Mouse (Mus musculus) MEL (cell line): ENCODE measurements at regions not wholly inside any gene's neighbourhood (a gene's known extent, or its start where the extent isn't known, plus 50 kb on each side); places are given as distances from the start of the nearest gene placed in this dataset.

Experiments
- CTCF ChIP-seq, 3 experiments: IDR thresholded peaks in 2 of 3; conservative IDR thresholded peaks in 1 of 3; 2 replicates each; pipeline ENCODE4 v1.5.1; 2011 to 2012; ENCODE audit warnings: low read length in 3 of 3, low read depth in 2 of 3, mild to moderate bottlenecking in 2 of 3, improper control_type of control experiment in 1 of 3, inconsistent platforms in 1 of 3, mixed read lengths in 1 of 3, moderate library complexity in 1 of 3; ENCODE audit not compliant: control insufficient read depth in 1 of 3, insufficient read depth in 1 of 3, poor library complexity in 1 of 3, severe bottlenecking in 1 of 3
- EP300 ChIP-seq, 2 experiments: IDR thresholded peaks; 2 replicates each; pipeline ENCODE4 v1.6.1; 2011; ENCODE audit warnings: improper control_type of control experiment in 2 of 2, low read length in 2 of 2, low read depth in 1 of 2, mild to moderate bottlenecking in 1 of 2
- GABPA ChIP-seq: IDR thresholded peaks from 2 replicates; pipeline ENCODE4 v1.6.1; 2012; ENCODE audit warnings: low read depth, mild to moderate bottlenecking, inconsistent platforms, low read length, improper control_type of control experiment, moderate library complexity
- JUND ChIP-seq: IDR thresholded peaks from 2 replicates; pipeline ENCODE4 v1.6.1; 2011; ENCODE audit warnings: low read depth, mild to moderate bottlenecking, improper control_type of control experiment, low read length
- POLR2A ChIP-seq, 2 experiments: IDR thresholded peaks; 2 replicates each; pipeline ENCODE4 v1.6.1; 2011 to 2012; ENCODE audit warnings: low read length in 2 of 2, mild to moderate bottlenecking in 2 of 2, control low read depth in 1 of 2, improper control_type of control experiment in 1 of 2, low read depth in 1 of 2, moderate library complexity in 1 of 2; ENCODE audit not compliant: control insufficient read depth in 1 of 2, insufficient read depth in 1 of 2, poor library complexity in 1 of 2
- TCF12 ChIP-seq: IDR thresholded peaks from 2 replicates; pipeline ENCODE4 v1.6.1; 2014; ENCODE audit warnings: low read depth, mild to moderate bottlenecking, inconsistent platforms, low read length, improper control_type of control experiment, moderate library complexity
- ZC3H11A ChIP-seq: IDR thresholded peaks from 2 replicates; pipeline ENCODE4 v1.6.1; 2012; ENCODE audit warnings: low read depth, mild to moderate bottlenecking, inconsistent platforms, low read length, improper control_type of control experiment
- ZKSCAN1 ChIP-seq: IDR thresholded peaks from 2 replicates; pipeline ENCODE4 v1.6.1; 2012; ENCODE audit warnings: low read depth, mild to moderate bottlenecking, inconsistent platforms, low read length, improper control_type of control experiment, moderate library complexity
- ZMIZ1 ChIP-seq: IDR thresholded peaks from 2 replicates; pipeline ENCODE4 v1.6.1; 2012; ENCODE audit warnings: low read depth, mild to moderate bottlenecking, inconsistent platforms, low read length, improper control_type of control experiment, moderate library complexity

- TF ChIP-seq CTCF (IDR thresholded peaks at IDR 0.05 in 2 of 3, conservative IDR thresholded peaks at IDR 0.05 in 1 of 3; ENCODE audit: control insufficient read depth in 1 of 3, insufficient read depth in 1 of 3, low read depth in 2 of 3, low read length in 3 of 3, poor library complexity in 1 of 3, severe bottlenecking in 1 of 3) (no peak), ZMIZ1 (no peak), POLR2A (IDR thresholded peaks at IDR 0.05; ENCODE audit: control insufficient read depth in 1 of 2, insufficient read depth in 1 of 2, low read depth in 1 of 2, low read length in 2 of 2, poor library complexity in 1 of 2) (no peak), JUND (no peak), EP300 (IDR thresholded peaks at IDR 0.05; ENCODE audit: low read depth in 1 of 2, low read length in 2 of 2) (no peak), GABPA (no peak), ZC3H11A (no peak), TCF12 (no peak), ZKSCAN1 (no peak)
These were observed 449.0 kb upstream of the Fam92a start for GRCm38 (mm10) chr4:12620756-12621270.
